Mouse (Mus musculus) liver, embryonic 14 days (tissue): ENCODE data around the gene Neil1. TPM values are rescaled to one million over a fixed set of nuclear protein-coding genes. Genes with fewer than 3 reads are reported as not detected.

Source experiments
- polyA plus RNA-seq: library from polyadenylated mRNA; depleted of rRNA; stranded (reverse); fragments of >200 nt; gene quantifications from 2 replicates; pipeline ENCODE4 v1.2.3, GENCODE M21; 2012; rRNA removed

The Neil1 gene
- 1.3 and 1.4 TPM in 2 replicates for polyA plus RNA-seq

DNA sequence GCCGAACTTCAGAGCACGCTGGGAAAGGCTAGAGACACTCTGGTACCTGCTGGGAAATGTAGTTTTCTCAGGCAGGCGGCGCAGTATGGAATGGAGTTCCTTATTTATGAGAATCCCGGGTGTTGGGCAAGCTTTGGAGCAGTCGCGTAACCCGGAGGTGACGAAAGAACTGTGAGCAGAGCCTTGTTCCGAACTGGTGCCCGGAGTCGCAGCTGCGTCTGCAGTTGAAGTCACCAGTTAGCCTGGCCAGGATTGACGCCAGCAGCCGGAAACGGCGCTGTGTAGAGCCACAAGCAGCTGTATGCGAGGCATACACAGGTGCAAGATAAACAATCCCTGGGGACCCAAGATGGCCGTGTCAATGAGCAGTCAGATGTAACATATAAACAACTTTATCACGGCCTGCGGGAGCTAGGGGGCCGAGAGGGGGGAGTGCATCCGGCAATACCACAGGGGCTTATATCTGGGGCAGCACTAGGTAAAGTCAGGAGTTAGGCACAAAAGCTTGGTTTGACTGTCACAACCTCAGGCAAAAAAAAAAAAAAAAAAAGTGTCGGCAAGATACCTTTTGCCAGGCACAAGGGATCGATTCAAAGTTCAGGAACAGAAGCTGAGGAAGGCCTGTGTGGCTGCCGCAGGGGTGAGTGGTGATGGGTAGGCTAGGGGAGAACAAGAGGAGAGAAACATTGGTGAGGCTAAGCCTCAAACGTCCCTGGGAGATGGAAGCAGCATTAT is at the start of gene Neil1:
Gene Neil1 (minus strand): TSS at position 162 of the 735 bp plus-strand sequence.

DNA sequence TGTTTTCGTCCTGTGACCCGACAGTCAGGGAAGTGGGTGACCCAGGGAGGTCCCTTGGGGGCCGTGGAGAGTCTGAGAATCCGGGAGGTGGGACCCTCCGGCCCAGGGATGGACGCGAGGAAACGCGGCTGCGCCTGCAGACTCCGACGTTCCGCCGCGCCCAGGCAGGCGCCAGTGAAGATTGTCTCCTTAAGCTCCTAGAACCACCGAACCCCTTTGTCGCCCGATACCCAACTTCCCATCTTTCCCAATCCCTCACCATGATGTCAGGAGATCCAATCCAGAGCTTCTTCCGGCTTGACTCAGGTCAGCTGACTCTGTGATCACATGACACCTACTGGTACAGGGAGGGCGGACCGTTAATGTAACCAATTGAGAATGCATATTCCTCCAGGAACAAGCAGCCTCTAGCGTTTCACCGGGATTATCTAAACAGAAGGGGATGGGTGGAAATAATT is 9.9 kb upstream of the Neil1 start, which contains the start of gene Commd4:
Gene Commd4 (minus strand): TSS at position 319 of the 458 bp plus-strand sequence.

DNA sequence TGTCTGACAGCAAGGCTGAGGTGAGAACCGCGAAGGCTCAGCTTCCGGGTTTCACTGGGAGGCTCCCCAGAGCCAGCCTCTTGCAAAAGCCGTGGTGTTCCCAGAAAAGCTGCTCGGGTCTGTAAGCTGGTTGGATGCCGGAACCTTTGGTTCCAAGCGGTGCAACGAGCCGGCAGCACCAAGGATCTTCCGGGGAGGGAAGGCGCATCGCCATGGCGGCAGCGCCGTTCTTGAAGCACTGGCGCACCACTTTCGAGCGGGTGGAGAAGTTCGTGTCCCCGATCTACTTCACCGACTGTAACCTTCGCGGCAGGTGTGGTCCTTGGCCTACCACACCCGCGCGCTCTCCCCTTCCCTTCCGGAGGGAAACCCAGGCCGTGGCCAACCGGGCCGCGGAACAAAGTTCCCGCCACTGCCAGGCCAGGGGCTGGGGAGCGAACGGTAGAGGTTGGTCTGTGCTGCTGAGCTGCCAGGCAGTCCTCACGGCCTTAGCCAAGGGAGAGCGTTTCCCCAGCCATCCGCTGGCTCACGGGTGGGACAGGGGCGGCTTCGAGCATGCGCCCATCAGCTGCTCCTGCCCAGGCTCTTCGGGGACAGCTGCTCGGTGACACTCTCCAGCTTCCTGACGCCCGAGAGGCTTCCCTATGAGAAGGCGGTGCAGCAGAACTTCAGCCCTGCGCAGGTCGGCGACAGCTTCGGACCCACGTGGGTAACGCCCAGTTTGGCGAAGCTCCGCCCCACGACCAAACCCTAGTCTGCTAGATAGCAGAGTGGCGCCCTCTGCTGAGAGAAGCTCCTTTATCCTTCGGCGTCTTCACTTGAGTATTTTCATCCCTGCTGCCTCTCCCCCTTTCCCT is 17.3 kb downstream of the Neil1 start, which contains the start of gene Man2c1:
Gene Man2c1 (plus strand): TSS at position 114 of the 857 bp plus-strand sequence.

Other genes with a start within 250 kb of the Neil1 start
- 0.77 and 0.78 TPM in 2 replicates for gene Snx33, start 219.9 kb downstream of the Neil1 start, polyA plus RNA-seq
- gene Imp3, start 210.8 kb downstream of the Neil1 start, polyA plus RNA-seq = 67.7 and 73.2 TPM in 2 replicates
- 4.6 and 5.3 TPM in 2 replicates for gene Snupn, start 197.4 kb downstream of the Neil1 start, polyA plus RNA-seq
- gene Ptpn9, start 153.4 kb downstream of the Neil1 start, polyA plus RNA-seq = 3.1 and 3.3 TPM in 2 replicates
- gene Sin3a, start 76.3 kb downstream of the Neil1 start, polyA plus RNA-seq = 16.8 and 19.1 TPM in 2 replicates
- gene Man2c1, start 17.6 kb downstream of the Neil1 start, polyA plus RNA-seq = 24.4 and 28.2 TPM in 2 replicates
- 43.9 and 48.9 TPM in 2 replicates for gene Commd4, start 10.0 kb upstream of the Neil1 start, polyA plus RNA-seq
- not detected in 2 replicates for gene Trcg1, start 88.3 kb upstream of the Neil1 start, polyA plus RNA-seq
- 6.0 and 8.3 TPM in 2 replicates for gene 1700017B05Rik, start 114.3 kb upstream of the Neil1 start, polyA plus RNA-seq